Mouse (Mus musculus): ENCODE data around the gene Unc119. TPM values are rescaled to one million over a fixed set of nuclear protein-coding genes. Genes with fewer than 3 reads are reported as not detected.

Unc119 gene
- 94.0 and 96.6 TPM in 2 replicates for total RNA-seq (2015)
- total RNA-seq (2017), result 54.2 and 56.7 TPM in 2 replicates

GRCm38 (mm10) chr11:78343381-78344327 lies at the start of gene Unc119:
Gene Unc119, plus strand, starts transcription at chr11:78343482.
- peak; percentile 68 for ATAC-seq (ENCODE audit: poor library complexity, severe bottlenecking)

- no peak for ATAC-seq (ENCODE audit: poor library complexity, severe bottlenecking)
Measured at GRCm38 (mm10) chr11:78294585-78294984, 48.7 kb upstream of the Unc119 start.

- ATAC-seq (ENCODE audit: poor library complexity, severe bottlenecking), result 0 out of 2 replicates have a peak, but pooled peaks have one; percentile 6
Measured at GRCm38 (mm10) chr11:78300917-78301316, 42.4 kb upstream of the Unc119 start.

- ATAC-seq (ENCODE audit: poor library complexity, severe bottlenecking), result peak; percentile 100
Measured at GRCm38 (mm10) chr11:78301357-78302084, 41.8 kb upstream of the Unc119 start, which contains the start of gene Spag5. Gene Spag5, plus strand, starts transcription at chr11:78301529.

GRCm38 (mm10) chr11:78305272-78305671 lies 38.0 kb upstream of the Unc119 start:
- no peak for ATAC-seq (ENCODE audit: poor library complexity, severe bottlenecking)

GRCm38 (mm10) chr11:78310861-78311511 lies 32.3 kb upstream of the Unc119 start:
- ATAC-seq (ENCODE audit: poor library complexity, severe bottlenecking), result no peak

GRCm38 (mm10) chr11:78313662-78314061 lies 29.6 kb upstream of the Unc119 start:
- ATAC-seq (ENCODE audit: poor library complexity, severe bottlenecking), result no peak

GRCm38 (mm10) chr11:78318411-78318810 lies 24.9 kb upstream of the Unc119 start:
- ATAC-seq (ENCODE audit: poor library complexity, severe bottlenecking), result no peak

GRCm38 (mm10) chr11:78322076-78322831 lies 21.0 kb upstream of the Unc119 start:
- ATAC-seq (ENCODE audit: poor library complexity, severe bottlenecking), result no peak

- ATAC-seq (ENCODE audit: poor library complexity, severe bottlenecking), result peak; percentile 95
Measured at GRCm38 (mm10) chr11:78322860-78323259, 20.4 kb upstream of the Unc119 start, which contains the start of gene Aldoc. Gene Aldoc, plus strand, starts transcription at chr11:78322968.

GRCm38 (mm10) chr11:78324000-78324785 lies 19.1 kb upstream of the Unc119 start:
- no peak for ATAC-seq (ENCODE audit: poor library complexity, severe bottlenecking)

- ATAC-seq (ENCODE audit: poor library complexity, severe bottlenecking), result no peak
Measured at GRCm38 (mm10) chr11:78324965-78325364, 18.3 kb upstream of the Unc119 start.

- no peak for ATAC-seq (ENCODE audit: poor library complexity, severe bottlenecking)
Measured at GRCm38 (mm10) chr11:78327215-78327614, 16.1 kb upstream of the Unc119 start.

- ATAC-seq (ENCODE audit: poor library complexity, severe bottlenecking), result peak; percentile 100
Measured at GRCm38 (mm10) chr11:78327634-78328511, 15.4 kb upstream of the Unc119 start, which contains the start of gene Pigs. Gene Pigs, plus strand, starts transcription at chr11:78328415.

- ATAC-seq (ENCODE audit: poor library complexity, severe bottlenecking), result no peak
Measured at GRCm38 (mm10) chr11:78328512-78329056, 14.7 kb upstream of the Unc119 start.

- no peak for ATAC-seq (ENCODE audit: poor library complexity, severe bottlenecking)
Measured at GRCm38 (mm10) chr11:78332676-78333075, 10.6 kb upstream of the Unc119 start.

- ATAC-seq (ENCODE audit: poor library complexity, severe bottlenecking), result no peak
Measured at GRCm38 (mm10) chr11:78333992-78334391, 9.3 kb upstream of the Unc119 start.

GRCm38 (mm10) chr11:78337040-78337439 lies 6.2 kb upstream of the Unc119 start:
- ATAC-seq (ENCODE audit: poor library complexity, severe bottlenecking), result no peak

All from megakaryocyte, adult 5-6 weeks (primary cell).